8 mouse cellular contexts compared by ENCODE assay signal in the genomic region with DNA sequence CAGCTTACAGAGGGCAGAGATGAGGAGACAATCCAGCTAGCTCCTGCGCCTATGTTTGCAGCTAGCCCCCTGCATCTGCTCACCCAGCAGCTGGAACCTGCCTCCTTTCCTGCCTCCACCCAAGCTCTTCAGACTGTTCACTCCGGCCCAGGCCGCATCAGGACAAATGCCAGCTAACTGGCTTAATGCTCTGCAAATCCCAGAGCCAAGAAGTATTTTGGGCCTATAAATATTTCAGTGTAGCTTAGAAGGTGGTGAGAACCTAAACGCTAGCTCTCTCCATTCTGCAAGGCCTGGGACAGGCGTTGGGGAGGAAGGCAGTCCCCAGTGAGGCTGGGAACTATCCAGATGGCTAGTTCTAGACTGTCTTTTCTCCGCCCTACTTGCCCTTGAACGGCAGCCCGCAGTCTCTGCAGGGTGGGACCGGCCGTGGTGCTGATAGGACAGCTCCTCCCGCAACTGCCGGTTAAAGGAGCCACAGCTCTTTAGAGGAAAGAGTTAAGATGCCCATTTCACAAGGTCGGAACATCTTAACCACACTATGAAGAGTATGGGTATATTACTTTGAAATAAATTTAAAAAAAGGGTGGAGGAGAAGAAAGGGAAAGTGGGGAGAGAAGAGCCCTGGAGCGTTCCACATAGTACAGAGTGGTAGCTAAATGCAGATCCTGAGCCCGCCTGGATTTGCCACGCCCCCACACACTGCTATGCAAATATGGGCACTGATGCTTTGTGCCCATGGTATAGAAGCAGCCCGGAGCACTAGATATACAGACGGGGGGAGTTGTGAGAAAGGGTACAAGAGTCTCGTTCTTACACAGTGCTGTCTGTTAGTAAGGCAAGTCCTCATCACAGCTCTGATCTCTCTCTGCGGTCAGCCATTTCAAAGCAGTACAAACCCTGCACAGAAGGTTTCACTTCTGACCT. TPM values are rescaled to one million over a fixed set of nuclear protein-coding genes. Genes with fewer than 3 reads are reported as not detected.
A peak's percentile ranks its signal among the peaks of the same experiment; 100 is the strongest.
DNase-seq lines count a peak whose midpoint lies in the region; ATAC-seq and TF ChIP-seq lines count a peak whose summit lies in the region.

No protein-coding gene starts in this region.

- ATAC-seq in forebrain, embryonic 11.5 days (replicated peaks; ENCODE audit: low FRiP score) = peak; percentile 69
- no peak; the same call in 1 of the 2 replicates for ATAC-seq in heart, embryonic 13.5 days (ENCODE audit: extremely low read depth, insufficient number of reproducible peaks, low FRiP score, low TSS enrichment)
- ATAC-seq in kidney, postnatal 0 days (replicated peaks; ENCODE audit: low FRiP score, low read depth) = no peak
- peak; percentile 73 for ATAC-seq in lung, postnatal 0 days

- no peak for TF ChIP-seq POLR2A in ES-Bruce4 (IDR thresholded peaks at IDR 0.05; ENCODE audit: insufficient read depth, low read length)

- TF ChIP-seq EP300 in ES-Bruce4 (IDR thresholded peaks at IDR 0.05; ENCODE audit: insufficient read depth, low read depth, low read length) = peak; percentile 37; the same call in 1 of the 2 replicates
- no peak for TF ChIP-seq EP300 in lung, postnatal 0 days (IDR thresholded peaks at IDR 0.05)

- peak; percentile 67 for DNase-seq in brain, adult 2 months (ENCODE audit: low read depth, low spot score)
- peak; percentile 85 for DNase-seq in forebrain, embryonic 11.5 days (ENCODE audit: low spot score)
- DNase-seq in kidney, postnatal 0 days (ENCODE audit: low spot score) = peak; percentile 94
- peak; percentile 82 for DNase-seq in lung, postnatal 0 days (ENCODE audit: low spot score)
- peak; percentile 55 for DNase-seq in ovary, postnatal 10 days (ENCODE audit: low spot score)
- DNase-seq in urinary bladder, adult 2 months (ENCODE audit: low spot score) = peak; percentile 32

- TF ChIP-seq CTCF in ES-Bruce4 (IDR thresholded peaks at IDR 0.05; ENCODE audit: low read depth, low read length) = no peak
- TF ChIP-seq CTCF in kidney, postnatal 0 days (IDR thresholded peaks at IDR 0.05; ENCODE audit: low read depth) = no peak
- no peak for TF ChIP-seq CTCF in lung, postnatal 0 days (IDR thresholded peaks at IDR 0.05)

- no peak overlapping the region for H3K9ac ChIP-seq in ES-Bruce4 (ENCODE audit: low read depth, poor library complexity, severe bottlenecking)
- no peak overlapping the region; the same call in 1 of the 2 replicates for H3K9ac ChIP-seq in forebrain, embryonic 11.5 days (ENCODE audit: low read length)
- H3K9ac ChIP-seq in heart, embryonic 13.5 days = no peak overlapping the region
- no peak overlapping the region for H3K9ac ChIP-seq in kidney, postnatal 0 days (ENCODE audit: low read depth, low read length)
- no peak overlapping the region for H3K9ac ChIP-seq in lung, postnatal 0 days (replicated peaks; ENCODE audit: low read depth)

- no peaks in the 10 kb centered on the region for H3K36me3 ChIP-seq in ES-Bruce4 (ENCODE audit: control insufficient read depth, insufficient read depth, low read length, poor library complexity, severe bottlenecking)
- no peaks in the 10 kb centered on the region for H3K36me3 ChIP-seq in forebrain, embryonic 11.5 days (ENCODE audit: control insufficient read depth, insufficient read depth, low read length)
- H3K36me3 ChIP-seq in heart, embryonic 13.5 days = no peaks in the 10 kb centered on the region
- no peaks in the 10 kb centered on the region for H3K36me3 ChIP-seq in kidney, postnatal 0 days (ENCODE audit: insufficient read depth, low read length)
- H3K36me3 ChIP-seq in lung, postnatal 0 days (ENCODE audit: insufficient read depth, low read length) = no peaks in the 10 kb centered on the region

- H3K4me2 ChIP-seq in forebrain, embryonic 11.5 days (ENCODE audit: low read depth, low read length, severe bottlenecking) = no peak overlapping the region
- peak overlapping the region; percentile 35 for H3K4me2 ChIP-seq in heart, embryonic 13.5 days
- H3K4me2 ChIP-seq in kidney, postnatal 0 days (ENCODE audit: low read length) = no peak overlapping the region
- H3K4me2 ChIP-seq in lung, postnatal 0 days (replicated peaks; ENCODE audit: low read depth, low read length) = no peak overlapping the region

- H3K27me3 ChIP-seq in ES-Bruce4 (ENCODE audit: control insufficient read depth, insufficient read depth, low read length, poor library complexity, severe bottlenecking) = no peaks in the 10 kb centered on the region
- H3K27me3 ChIP-seq in forebrain, embryonic 11.5 days (ENCODE audit: control insufficient read depth, insufficient read depth, low read length) = no peaks in the 10 kb centered on the region
- no peaks in the 10 kb centered on the region for H3K27me3 ChIP-seq in heart, embryonic 13.5 days (replicated peaks)
- no peaks in the 10 kb centered on the region for H3K27me3 ChIP-seq in kidney, postnatal 0 days (ENCODE audit: insufficient read depth, low read length)
- no peaks in the 10 kb centered on the region for H3K27me3 ChIP-seq in lung, postnatal 0 days (replicated peaks; ENCODE audit: insufficient read depth, low read length)

- no peaks in the 10 kb centered on the region for H3K4me1 ChIP-seq in ES-Bruce4 (ENCODE audit: control insufficient read depth, insufficient read depth, low read length)
- H3K4me1 ChIP-seq in forebrain, embryonic 11.5 days (replicated peaks; ENCODE audit: control insufficient read depth, insufficient read depth, low read length) = peaks cover 5% of the 10 kb centered on the region; the same call in 1 of the 2 replicates
- H3K4me1 ChIP-seq in heart, embryonic 13.5 days = peaks cover 27% of the 10 kb centered on the region
- H3K4me1 ChIP-seq in kidney, postnatal 0 days (replicated peaks; ENCODE audit: insufficient read depth, low read length) = peaks cover 7% of the 10 kb centered on the region
- peaks cover 2% of the 10 kb centered on the region; the same call in 1 of the 2 replicates for H3K4me1 ChIP-seq in lung, postnatal 0 days (ENCODE audit: insufficient read depth, low read depth, low read length)

- H3K27ac ChIP-seq in ES-Bruce4 (ENCODE audit: insufficient read depth, low read length) = no peak overlapping the region
- no peak overlapping the region for H3K27ac ChIP-seq in forebrain, embryonic 11.5 days (ENCODE audit: low read depth, low read length)
- no peak overlapping the region for H3K27ac ChIP-seq in heart, embryonic 13.5 days (replicated peaks)
- no peak overlapping the region for H3K27ac ChIP-seq in kidney, postnatal 0 days
- H3K27ac ChIP-seq in lung, postnatal 0 days (ENCODE audit: low read length) = no peak overlapping the region

- no peak overlapping the region for H3K4me3 ChIP-seq in ES-Bruce4 (ENCODE audit: low read depth, low read length)
- H3K4me3 ChIP-seq in forebrain, embryonic 11.5 days (ENCODE audit: low read depth, low read length) = no peak overlapping the region
- no peak overlapping the region for H3K4me3 ChIP-seq in heart, embryonic 13.5 days
- H3K4me3 ChIP-seq in kidney, postnatal 0 days (replicated peaks; ENCODE audit: low read depth, low read length) = no peak overlapping the region
- H3K4me3 ChIP-seq in lung, postnatal 0 days (ENCODE audit: low read depth, low read length) = no peak overlapping the region

- WGBS in forebrain, embryonic 11.5 days = 16% methylated on average over 20 of the region's 20 CpGs
- WGBS in heart, embryonic 13.5 days = 16% methylated on average over 20 of the region's 20 CpGs
- 18% methylated on average over 20 of the region's 20 CpGs for WGBS in kidney, postnatal 0 days
- 21% methylated on average over 20 of the region's 20 CpGs for WGBS in lung, postnatal 0 days

- H3K9me3 ChIP-seq in ES-Bruce4 (replicated peaks; ENCODE audit: control insufficient read depth, insufficient read depth, low read length, poor library complexity, severe bottlenecking) = no peaks in the 10 kb centered on the region
- no peaks in the 10 kb centered on the region for H3K9me3 ChIP-seq in forebrain, embryonic 11.5 days (ENCODE audit: control insufficient read depth, low read length)
- no peaks in the 10 kb centered on the region for H3K9me3 ChIP-seq in heart, embryonic 13.5 days
- H3K9me3 ChIP-seq in kidney, postnatal 0 days (replicated peaks; ENCODE audit: low read length) = no peaks in the 10 kb centered on the region
- H3K9me3 ChIP-seq in lung, postnatal 0 days (ENCODE audit: low read length) = no peaks in the 10 kb centered on the region

RNA-seq across cellular contexts. Expression of a gene that starts 8.9 kb away (rescaled TPM):
- 31.7 and 34.2 TPM in 2 replicates for polyA plus RNA-seq in ES-Bruce4 (2011; ENCODE audit: insufficient read depth, insufficient read length, low read depth, missing spikeins)
- polyA plus RNA-seq in forebrain, embryonic 11.5 days (2014; fragmentation: Nextera tagmentation; extraction: Ambion mirVana) = 23.4 and 26.9 TPM in 2 replicates
- polyA plus RNA-seq in heart, embryonic 13.5 days (2015; fragmentation: Nextera tagmentation; extraction: Ambion mirVana) = 24.6 and 25.6 TPM in 2 replicates
- polyA plus RNA-seq in kidney, postnatal 0 days (2015; fragmentation: Nextera tagmentation; extraction: Ambion mirVana) = 9.1 and 9.3 TPM in 2 replicates
- polyA plus RNA-seq in lung, postnatal 0 days (2015; fragmentation: Nextera tagmentation; extraction: Ambion mirVana) = 5.7 and 6.1 TPM in 2 replicates
- polyA plus RNA-seq in urinary bladder, adult 2 months (2012; rRNA removed) = 25.0 and 40.9 TPM in 2 replicates

Comparison
In these comparisons a context has a peak if more than half of its experiments do, and no peak if none do; other contexts are left out.
1. DNase-seq: peak in every context shown above with its lines; median percentile 94 in kidney, postnatal 0 days; 85 in forebrain, embryonic 11.5 days; 82 in lung, postnatal 0 days; 67 in brain, adult 2 months; 55 in ovary, postnatal 10 days; 32 in urinary bladder, adult 2 months.
2. ATAC-seq: peak in forebrain, embryonic 11.5 days (single experiment) and lung, postnatal 0 days (single experiment); none in heart, embryonic 13.5 days (single experiment) and kidney, postnatal 0 days (single experiment).